Mouse (Mus musculus): ENCODE data around the gene Olfr311. TPM values are rescaled to one million over a fixed set of nuclear protein-coding genes. Genes with fewer than 3 reads are reported as not detected.

Olfr311 gene
- polyA plus RNA-seq, 1 experiment from 2014 or later = not detected

GRCm38 (mm10) chr11:58867039-58867953 lies 28.2 kb downstream of the Olfr311 start, which contains the start of gene 2810021J22Rik:
TSS of gene 2810021J22Rik (plus strand) at chr11:58867216.
- Histone ChIP-seq H3K9me3 (ENCODE audit: low read length) (no peaks in the 10 kb centered on the region), H3K27ac (ENCODE audit: low read depth) (peak within 1 kb of the TSS; percentile 75), H3K9ac (replicated peaks) (peak within 1 kb of the TSS; percentile 77), H3K4me3 (ENCODE audit: low read depth, low read length) (peak within 1 kb of the TSS; percentile 87), H3K4me1 (ENCODE audit: insufficient read depth) (peaks cover 8% of the 10 kb centered on the region), H3K27me3 (ENCODE audit: insufficient read depth, low read length) (no peaks in the 10 kb centered on the region), H3K36me3 (replicated peaks; ENCODE audit: insufficient read depth, low read length) (0 out of 2 replicates have a peak, but pooled peaks cover 7% of the 10 kb centered on the region), H3K4me2 (ENCODE audit: low read depth, low read length) (peak within 1 kb of the TSS; percentile 93)
- ATAC-seq = peak; percentile 95
- TF ChIP-seq CTCF (IDR thresholded peaks at IDR 0.05; ENCODE audit: low read depth) (peak; percentile 39), EP300 (IDR thresholded peaks at IDR 0.05; ENCODE audit: low read depth) (no peak; the same call in 1 of the 2 replicates)
- peak; percentile 87 for DNase-seq
- WGBS (ENCODE audit: insufficient replicate concordance) = 3% methylated on average over 37 of the region's 37 CpGs

GRCm38 (mm10) chr11:58867954-58868330 lies 28.9 kb downstream of the Olfr311 start:
- H3K4me3 ChIP-seq (ENCODE audit: low read depth, low read length) = peak overlapping the region; percentile 87
- DNase-seq (no peak), ATAC-seq (no peak)
- H3K9ac ChIP-seq (replicated peaks) = peak overlapping the region; percentile 77; the same call in 1 of the 2 replicates
- H3K27ac ChIP-seq (ENCODE audit: low read depth) = no peak overlapping the region; the same call in 1 of the 2 replicates
- 71% methylated on average over 6 of the region's 6 CpGs for WGBS (ENCODE audit: insufficient replicate concordance)
- no peaks in the 10 kb centered on the region for H3K9me3 ChIP-seq (ENCODE audit: low read length)
- peaks cover 8% of the 10 kb centered on the region for H3K4me1 ChIP-seq (ENCODE audit: insufficient read depth)
- peak overlapping the region; percentile 93 for H3K4me2 ChIP-seq (ENCODE audit: low read depth, low read length)
- TF ChIP-seq EP300 (IDR thresholded peaks at IDR 0.05; ENCODE audit: low read depth) (no peak), CTCF (IDR thresholded peaks at IDR 0.05; ENCODE audit: low read depth) (no peak)
- H3K27me3 ChIP-seq (ENCODE audit: insufficient read depth, low read length) = no peaks in the 10 kb centered on the region
- 0 out of 2 replicates have a peak, but pooled peaks cover 7% of the 10 kb centered on the region for H3K36me3 ChIP-seq (replicated peaks; ENCODE audit: insufficient read depth, low read length)

DNA sequence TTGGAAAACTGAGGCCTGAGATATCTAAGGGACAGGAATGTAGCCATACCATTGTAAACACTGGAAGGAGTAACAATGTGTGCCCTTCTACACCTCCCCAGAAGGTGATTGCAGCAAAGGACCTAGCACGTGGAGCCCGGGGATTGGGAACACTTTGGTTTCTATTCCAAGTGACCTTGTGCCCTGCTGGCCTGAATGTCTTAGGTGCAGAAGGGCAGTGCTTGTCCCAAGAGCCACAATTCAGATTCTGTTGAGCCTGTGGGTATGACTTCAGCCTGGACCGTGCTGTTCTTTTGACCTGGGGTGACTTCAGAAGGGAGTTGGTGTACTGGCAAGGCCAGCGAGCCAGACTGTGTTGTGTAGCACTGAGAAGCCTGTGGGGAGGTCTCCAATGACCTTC lies 31.9 kb downstream of the Olfr311 start:
- Histone ChIP-seq H3K4me1 (ENCODE audit: insufficient read depth) (peaks cover 8% of the 10 kb centered on the region), H3K9ac (replicated peaks) (no peak overlapping the region), H3K4me2 (ENCODE audit: low read depth, low read length) (no peak overlapping the region), H3K27me3 (ENCODE audit: insufficient read depth, low read length) (no peaks in the 10 kb centered on the region), H3K36me3 (replicated peaks; ENCODE audit: insufficient read depth, low read length) (0 out of 2 replicates have a peak, but pooled peaks cover 7% of the 10 kb centered on the region), H3K27ac (ENCODE audit: low read depth) (no peak overlapping the region), H3K9me3 (ENCODE audit: low read length) (no peaks in the 10 kb centered on the region), H3K4me3 (ENCODE audit: low read depth, low read length) (no peak overlapping the region)
- DNase-seq (no peak), ATAC-seq (no peak)
- TF ChIP-seq CTCF (IDR thresholded peaks at IDR 0.05; ENCODE audit: low read depth) = no peak
- 82% methylated on average over 4 of the region's 4 CpGs for WGBS (ENCODE audit: insufficient replicate concordance)

DNA sequence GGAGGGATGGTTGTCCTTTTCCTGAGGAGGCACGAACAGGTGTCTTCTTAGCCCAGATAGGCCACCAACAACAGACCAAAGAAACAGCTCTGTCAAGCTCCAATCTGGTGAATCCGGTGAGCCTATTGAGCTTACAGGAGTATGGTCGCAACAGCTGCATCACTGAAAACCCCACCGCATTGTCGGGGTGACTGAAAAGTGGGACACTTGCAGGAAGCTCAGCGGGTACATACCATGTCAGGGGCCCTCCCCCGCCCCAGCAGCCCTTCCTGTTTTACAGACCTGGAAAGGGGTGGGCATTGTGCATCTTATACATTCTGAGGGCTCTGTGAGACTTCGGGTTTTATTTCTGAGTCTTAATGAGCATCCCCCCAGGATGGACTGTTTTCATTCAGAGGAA lies 44.7 kb downstream of the Olfr311 start:
- no peak for TF ChIP-seq CTCF (IDR thresholded peaks at IDR 0.05; ENCODE audit: low read depth)
- no peak for TF ChIP-seq EP300 (IDR thresholded peaks at IDR 0.05; ENCODE audit: low read depth)
- no peaks in the 10 kb centered on the region for H3K9me3 ChIP-seq (ENCODE audit: low read length)
- no peaks in the 10 kb centered on the region for H3K27me3 ChIP-seq (ENCODE audit: insufficient read depth, low read length)
- no peak overlapping the region for H3K9ac ChIP-seq (replicated peaks)
- no peak overlapping the region for H3K27ac ChIP-seq (ENCODE audit: low read depth)
- H3K4me3 ChIP-seq (ENCODE audit: low read depth, low read length) = no peak overlapping the region
- H3K36me3 ChIP-seq (replicated peaks; ENCODE audit: insufficient read depth, low read length) = peaks cover 9% of the 10 kb centered on the region; the same call in 1 of the 2 replicates
- DNase-seq = no peak
- no peaks in the 10 kb centered on the region for H3K4me1 ChIP-seq (ENCODE audit: insufficient read depth)
- WGBS (ENCODE audit: insufficient replicate concordance) = 75% methylated on average over 8 of the region's 8 CpGs
- no peak overlapping the region for H3K4me2 ChIP-seq (ENCODE audit: low read depth, low read length)
- no peak for ATAC-seq

DNA sequence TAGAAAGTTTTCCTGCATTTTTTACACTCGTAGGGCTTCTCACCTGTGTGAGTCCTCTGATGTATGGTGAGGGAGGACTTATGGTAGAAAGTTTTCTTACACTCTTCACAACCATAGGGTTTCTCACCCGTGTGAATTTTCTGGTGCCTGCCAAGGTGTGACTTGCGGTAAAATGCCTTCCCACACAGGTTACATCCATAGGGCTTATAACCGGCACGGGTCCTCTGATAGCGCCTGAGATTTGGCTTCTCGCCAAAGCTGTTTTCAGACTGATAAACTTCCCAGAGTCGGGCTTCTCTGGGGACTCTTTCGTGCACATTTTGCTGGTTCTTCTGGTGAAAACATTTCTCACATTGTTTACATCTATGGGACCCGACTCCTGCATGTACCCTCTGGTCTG lies 51.5 kb downstream of the Olfr311 start:
- H3K9ac ChIP-seq (replicated peaks) = no peak overlapping the region
- TF ChIP-seq EP300 (IDR thresholded peaks at IDR 0.05; ENCODE audit: low read depth) (no peak), CTCF (IDR thresholded peaks at IDR 0.05; ENCODE audit: low read depth) (no peak)
- ATAC-seq = no peak
- no peak overlapping the region for H3K4me3 ChIP-seq (ENCODE audit: low read depth, low read length)
- H3K27ac ChIP-seq (ENCODE audit: low read depth) = no peak overlapping the region
- H3K27me3 ChIP-seq (ENCODE audit: insufficient read depth, low read length) = no peaks in the 10 kb centered on the region
- H3K4me1 ChIP-seq (ENCODE audit: insufficient read depth) = no peaks in the 10 kb centered on the region
- no peak for DNase-seq
- 89% methylated on average over 10 of the region's 10 CpGs for WGBS (ENCODE audit: insufficient replicate concordance)
- no peaks in the 10 kb centered on the region for H3K9me3 ChIP-seq (ENCODE audit: low read length)
- H3K4me2 ChIP-seq (ENCODE audit: low read depth, low read length) = no peak overlapping the region
- H3K36me3 ChIP-seq (replicated peaks; ENCODE audit: insufficient read depth, low read length) = peaks cover 54% of the 10 kb centered on the region

Other genes starting within 250 kb of the Olfr311 start
- not detected in 2 replicates for gene Olfr324, start 244.1 kb upstream of the Olfr311 start, polyA plus RNA-seq (2015; fragmentation: Nextera tagmentation; extraction: Ambion mirVana)
- gene 2210407C18Rik, start 223.2 kb upstream of the Olfr311 start, polyA plus RNA-seq (2015; fragmentation: Nextera tagmentation; extraction: Ambion mirVana) = not detected in 2 replicates
- gene Olfr323, start 208.8 kb upstream of the Olfr311 start, polyA plus RNA-seq (2015; fragmentation: Nextera tagmentation; extraction: Ambion mirVana) = not detected in 2 replicates
- 5.8 and 5.9 TPM in 2 replicates for gene Trim58, start 198.8 kb upstream of the Olfr311 start, polyA plus RNA-seq (2015; fragmentation: Nextera tagmentation; extraction: Ambion mirVana)
- 0.06 TPM in 1 of 2 replicates, not detected in the other for gene Olfr322, start 180.5 kb upstream of the Olfr311 start, polyA plus RNA-seq (2015; fragmentation: Nextera tagmentation; extraction: Ambion mirVana)
- gene Olfr320, start 158.2 kb upstream of the Olfr311 start, polyA plus RNA-seq (2015; fragmentation: Nextera tagmentation; extraction: Ambion mirVana) = not detected in 2 replicates
- gene Olfr319, start 140.1 kb upstream of the Olfr311 start, polyA plus RNA-seq (2015; fragmentation: Nextera tagmentation; extraction: Ambion mirVana) = not detected in 2 replicates
- gene Olfr318, start 115.2 kb upstream of the Olfr311 start, polyA plus RNA-seq (2015; fragmentation: Nextera tagmentation; extraction: Ambion mirVana) = not detected in 2 replicates
- gene Olfr317, start 100.0 kb upstream of the Olfr311 start, polyA plus RNA-seq (2015; fragmentation: Nextera tagmentation; extraction: Ambion mirVana) = not detected in 2 replicates
- gene Olfr316, start 86.5 kb upstream of the Olfr311 start, polyA plus RNA-seq (2015; fragmentation: Nextera tagmentation; extraction: Ambion mirVana) = not detected in 2 replicates
- not detected in 2 replicates for gene Olfr315, start 66.1 kb upstream of the Olfr311 start, polyA plus RNA-seq (2015; fragmentation: Nextera tagmentation; extraction: Ambion mirVana)
- gene Olfr314, start 56.3 kb upstream of the Olfr311 start, polyA plus RNA-seq (2015; fragmentation: Nextera tagmentation; extraction: Ambion mirVana) = not detected in 2 replicates
- gene Fam183b, start 37.3 kb upstream of the Olfr311 start, polyA plus RNA-seq (2015; fragmentation: Nextera tagmentation; extraction: Ambion mirVana) = 0.25 TPM in 1 of 2 replicates, not detected in the other
- gene Olfr313, start 24.3 kb upstream of the Olfr311 start, polyA plus RNA-seq (2015; fragmentation: Nextera tagmentation; extraction: Ambion mirVana) = not detected in 2 replicates
- gene Olfr312, start 10.0 kb upstream of the Olfr311 start, polyA plus RNA-seq (2015; fragmentation: Nextera tagmentation; extraction: Ambion mirVana) = not detected in 2 replicates
- 0.85 and 1.3 TPM in 2 replicates for gene Gm12258, start 7.9 kb downstream of the Olfr311 start, polyA plus RNA-seq (2015; fragmentation: Nextera tagmentation; extraction: Ambion mirVana)
- 0.94 and 1.6 TPM in 2 replicates for gene 2810021J22Rik, start 28.0 kb downstream of the Olfr311 start, polyA plus RNA-seq (2015; fragmentation: Nextera tagmentation; extraction: Ambion mirVana)
- 2.8 and 3.1 TPM in 2 replicates for gene Zfp39, start 65.0 kb downstream of the Olfr311 start, polyA plus RNA-seq (2015; fragmentation: Nextera tagmentation; extraction: Ambion mirVana)
- gene Btnl10, start 78.7 kb downstream of the Olfr311 start, polyA plus RNA-seq (2015; fragmentation: Nextera tagmentation; extraction: Ambion mirVana) = 7.9 and 9.9 TPM in 2 replicates
- 85.3 and 96.0 TPM in 2 replicates for gene Rnf187, start 99.7 kb downstream of the Olfr311 start, polyA plus RNA-seq (2015; fragmentation: Nextera tagmentation; extraction: Ambion mirVana)
- 4.9 and 10.0 TPM in 2 replicates for gene Hist3h2ba, start 109.7 kb downstream of the Olfr311 start, polyA plus RNA-seq (2015; fragmentation: Nextera tagmentation; extraction: Ambion mirVana)
- gene Hist3h2a, start 115.4 kb downstream of the Olfr311 start, polyA plus RNA-seq (2015; fragmentation: Nextera tagmentation; extraction: Ambion mirVana) = 14.3 and 14.8 TPM in 2 replicates
- gene Trim17, start 115.4 kb downstream of the Olfr311 start, polyA plus RNA-seq (2015; fragmentation: Nextera tagmentation; extraction: Ambion mirVana) = 0.11 and 0.15 TPM in 2 replicates
- 8.8 and 8.9 TPM in 2 replicates for gene Trim11, start 138.8 kb downstream of the Olfr311 start, polyA plus RNA-seq (2015; fragmentation: Nextera tagmentation; extraction: Ambion mirVana)